Mouse (Mus musculus): ENCODE data around the gene Zfp445.

DNA sequence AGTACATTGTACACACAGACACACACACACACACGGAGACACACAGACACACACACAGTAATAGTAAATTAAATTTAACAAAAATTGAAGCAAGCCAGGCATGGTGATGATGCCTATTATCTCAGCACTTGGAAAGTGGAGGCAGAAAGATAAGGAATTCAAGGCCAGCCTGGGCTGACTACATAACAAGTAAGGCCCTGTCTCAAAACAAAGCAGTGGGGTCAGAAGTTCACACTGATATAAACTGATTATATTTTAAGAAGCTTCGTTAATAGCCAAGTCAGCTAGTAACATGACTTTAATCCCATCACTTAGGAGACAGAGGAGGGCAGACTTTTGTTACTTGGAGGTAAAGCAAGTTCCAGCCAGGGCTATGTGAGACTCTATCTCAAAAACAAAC is 2.1 kb downstream of the Zfp445 start:
- TF ChIP-seq GATA1 (IDR thresholded peaks at IDR 0.05; ENCODE audit: borderline replicate concordance, low read length) (no peak), FLI1 (IDR thresholded peaks at IDR 0.05; ENCODE audit: low read length) (no peak)

Measured in megakaryocyte, embryonic 14.5 days (primary cell).